Mouse (Mus musculus) intestine, postnatal 0 days (tissue): ENCODE results near the gene Gvin1. TPM values are rescaled to one million over a fixed set of nuclear protein-coding genes. Genes with fewer than 3 reads are reported as not detected.
"Not testable (repeated sequence)": the region's sequence is repeated elsewhere in the genome, so short reads cannot be mapped to it uniquely, and the experiment has no call there.

ENCODE experiments used
- ATAC-seq: fragments of 200-750 bp; cut with Nextera tagmentation; 2 replicates; pipeline ENCODE4 v1.8.0; 2017; ENCODE audit warnings: mild to moderate bottlenecking, moderate TSS enrichment, moderate library complexity
- H3K27ac ChIP-seq: fragments of 300-500 bp; sonication (generic); 2 replicates; pipeline ENCODE4 v1.5.1; 2014; ENCODE audit warnings: mild to moderate bottlenecking, low read depth, low read length, moderate library complexity
- H3K27me3 ChIP-seq: fragments of 300-500 bp; sonication (generic); replicated peaks from 2 replicates; pipeline ENCODE4 v1.6.1; 2014; ENCODE audit warnings: low read length, mixed read lengths; ENCODE audit not compliant: control insufficient read depth, insufficient read depth
- H3K36me3 ChIP-seq: fragments of 300-500 bp; sonication (generic); 2 replicates; pipeline ENCODE4 v1.6.1; 2014; ENCODE audit warnings: mild to moderate bottlenecking, moderate library complexity; ENCODE audit not compliant: control insufficient read depth, insufficient read depth
- H3K4me1 ChIP-seq: fragments of 300-500 bp; sonication (generic); replicated peaks from 2 replicates; pipeline ENCODE4 v1.6.1; 2014; ENCODE audit warnings: antibody characterized with exemption, low read length, mixed read lengths; ENCODE audit not compliant: control insufficient read depth, insufficient read depth
- H3K4me2 ChIP-seq: fragments of 300-500 bp; sonication (generic); replicated peaks from 2 replicates; pipeline ENCODE4 v1.6.1; 2014; ENCODE audit warnings: low read depth, mild to moderate bottlenecking, moderate library complexity
- H3K4me3 ChIP-seq: fragments of 300-500 bp; sonication (generic); 2 replicates; pipeline ENCODE4 v1.5.1; 2014; ENCODE audit warnings: low read depth, low read length
- H3K9ac ChIP-seq: fragments of 300-500 bp; sonication (generic); 2 replicates; pipeline ENCODE4 v1.6.1; 2014; ENCODE audit warnings: mild to moderate bottlenecking, low read depth, low read length
- H3K9me3 ChIP-seq: fragments of 300-500 bp; sonication (generic); 2 replicates; pipeline ENCODE4 v1.6.1; 2016; ENCODE audit warnings: mixed run types; ENCODE audit not compliant: control insufficient read depth
- WGBS: fragments of 180-500 bp; shearing (Covaris S2); extraction: QIAGEN DNeasy Blood & Tissue Kit; methylation state at CpG from one replicate; pipeline ENCODE4 v1.1.7; 2014; 5-methylcytosine and 5-hydroxymethylcytosine counted together
- polyA plus RNA-seq: library from polyadenylated mRNA; unstranded; fragments of >200 nt; fragmentation: Nextera tagmentation; extraction: Ambion mirVana; gene quantifications from 2 replicates; pipeline ENCODE4 v1.2.1, GENCODE M21; 2015

Gvin1 gene
- polyA plus RNA-seq, 1 experiment from 2014 or later = 0.63 TPM

DNA sequence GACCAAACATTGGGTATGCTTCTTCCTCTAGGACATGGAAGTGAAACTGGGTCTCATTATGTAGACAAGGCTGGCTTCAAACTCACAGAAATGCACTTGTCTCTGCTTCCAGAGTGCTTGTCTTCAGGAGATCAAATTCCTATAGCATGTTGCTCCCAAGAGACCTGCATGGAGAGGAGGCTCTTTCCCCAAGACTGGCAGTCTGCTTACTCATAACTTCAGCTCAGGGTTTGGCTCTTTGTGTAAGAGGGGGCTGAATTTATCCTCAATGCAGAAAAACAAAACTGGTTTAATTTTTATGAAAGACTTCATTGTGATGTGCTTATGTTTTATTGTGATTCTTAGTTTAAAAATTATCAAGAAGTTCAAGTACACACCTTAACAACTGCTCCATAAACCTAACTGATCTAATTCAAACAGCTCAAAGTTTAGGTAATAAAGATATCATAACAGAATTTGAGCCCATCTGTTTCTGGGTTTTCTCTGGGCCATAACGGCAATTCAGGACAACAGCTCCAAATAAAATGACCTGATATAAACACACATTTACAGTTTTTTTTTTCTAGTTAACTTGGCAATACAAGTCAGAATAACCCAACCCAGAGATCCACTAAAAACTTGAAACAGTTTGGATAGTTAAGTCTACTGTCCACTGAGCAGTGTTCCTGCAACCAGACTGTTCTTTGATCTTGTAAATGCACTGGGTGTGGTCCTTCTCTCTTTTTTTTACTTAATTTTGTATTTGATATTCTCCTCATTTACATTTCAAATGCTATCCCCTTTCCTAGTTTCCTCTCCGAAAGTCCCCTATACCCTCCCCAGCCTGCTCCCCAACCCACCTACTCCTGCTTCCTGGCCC lies 97.8 kb downstream of the Gvin1 start:
- not testable (repeated sequence) for H3K9ac ChIP-seq, H3K4me1 ChIP-seq, H3K4me2 ChIP-seq, H3K4me3 ChIP-seq, H3K27me3 ChIP-seq, H3K9me3 ChIP-seq, H3K27ac ChIP-seq, H3K36me3 ChIP-seq
- WGBS = no CpG with 5 or more reads among the region's 2 CpGs
- peak; percentile 85 for ATAC-seq
